Mouse (Mus musculus): ENCODE measurements around the gene Luzp1.

Luzp1 gene

GRCm38 (mm10) chr4:136546279-136547045 is 76.9 kb downstream of the Luzp1 start:
- DNase-seq (ENCODE audit: low spot score in 2 of 2) = no peak

- no peak for DNase-seq (ENCODE audit: low spot score in 2 of 2)
Observed at GRCm38 (mm10) chr4:136547721-136548120, 78.2 kb downstream of the Luzp1 start.

DNA sequence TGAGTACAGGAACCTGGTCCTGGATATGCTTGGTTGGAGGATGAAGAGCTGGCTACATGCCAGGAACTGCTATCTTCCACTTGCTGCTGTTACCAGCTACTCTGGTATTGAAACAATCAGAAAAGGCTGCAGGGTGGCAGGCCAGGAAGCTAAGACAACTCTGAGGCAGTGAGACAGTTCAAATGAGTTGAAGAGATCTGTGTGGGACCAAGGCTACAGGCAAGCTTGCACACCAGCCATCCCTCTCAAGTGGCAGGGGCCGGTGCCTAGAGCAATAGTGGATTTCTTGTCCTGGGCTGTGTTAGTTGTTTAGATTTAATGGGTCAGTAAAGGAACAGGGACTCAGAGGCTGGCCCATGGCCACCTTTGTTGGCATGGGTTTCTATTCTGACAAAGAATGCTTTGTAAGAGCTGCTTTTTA is 78.8 kb downstream of the Luzp1 start:
- no peak for DNase-seq (ENCODE audit: low spot score in 2 of 2)

GRCm38 (mm10) chr4:136553108-136553507 is 83.5 kb downstream of the Luzp1 start:
- no peak for DNase-seq (ENCODE audit: low spot score in 2 of 2)

GRCm38 (mm10) chr4:136557638-136558037 is 88.1 kb downstream of the Luzp1 start:
- DNase-seq (ENCODE audit: low spot score in 2 of 2) = no peak

- no peak for DNase-seq (ENCODE audit: low spot score in 2 of 2)
Observed at GRCm38 (mm10) chr4:136559690-136560089, 90.1 kb downstream of the Luzp1 start.

DNA sequence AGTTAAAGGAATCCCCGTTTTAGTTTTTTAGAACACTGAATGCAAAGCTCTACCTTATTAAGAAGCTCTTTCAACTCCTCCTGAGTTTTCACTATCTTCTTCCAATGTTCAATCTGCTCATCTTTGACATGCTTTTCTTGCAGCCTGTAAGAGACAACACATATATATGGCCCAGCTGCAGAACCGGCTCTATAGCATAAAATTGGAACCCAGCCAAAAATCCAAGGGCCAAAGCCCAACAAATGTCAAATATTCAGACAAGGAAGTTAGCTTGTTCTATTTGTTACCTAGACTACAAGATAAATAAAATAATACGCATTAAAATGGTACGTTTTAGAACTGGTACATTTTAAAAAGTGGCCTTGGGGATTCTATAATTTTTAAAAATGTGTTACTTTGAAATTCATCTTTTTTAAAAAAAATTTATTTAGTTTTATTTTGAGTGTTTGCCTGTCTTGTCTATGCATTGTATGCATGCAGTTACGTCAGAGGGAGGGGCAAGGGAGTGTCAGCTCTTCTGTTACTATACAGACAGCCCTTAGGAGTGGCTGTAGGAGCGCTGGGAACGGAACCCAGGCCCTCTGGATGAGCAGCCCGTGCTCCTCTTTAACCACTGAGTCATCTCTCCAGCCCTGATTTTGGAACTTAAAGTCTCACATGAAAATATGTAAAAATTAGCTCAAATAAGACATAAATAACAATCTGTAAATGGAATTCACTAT is 90.9 kb downstream of the Luzp1 start:
- DNase-seq (ENCODE audit: low spot score in 2 of 2) = no peak

DNA sequence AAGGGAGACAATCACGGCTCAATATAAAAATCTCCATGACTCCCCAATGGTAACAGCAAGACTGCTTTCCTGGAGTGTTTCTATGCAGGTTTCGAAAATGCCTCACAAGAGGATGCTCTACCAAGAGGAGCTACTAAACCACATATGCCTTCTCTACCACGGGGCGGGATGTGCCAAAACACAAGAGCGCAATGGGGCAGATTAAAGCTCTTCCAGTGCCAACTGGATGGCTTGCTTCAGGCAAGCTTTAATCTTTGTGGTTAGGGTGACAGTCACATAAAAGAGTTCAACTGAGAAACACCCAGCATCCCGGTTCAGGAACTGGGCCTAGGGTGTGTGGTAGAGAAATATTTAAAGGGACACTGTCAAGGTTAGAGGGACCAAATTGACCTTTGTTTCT is 93.2 kb downstream of the Luzp1 start:
- DNase-seq (ENCODE audit: low spot score in 2 of 2) = no peak

DNA sequence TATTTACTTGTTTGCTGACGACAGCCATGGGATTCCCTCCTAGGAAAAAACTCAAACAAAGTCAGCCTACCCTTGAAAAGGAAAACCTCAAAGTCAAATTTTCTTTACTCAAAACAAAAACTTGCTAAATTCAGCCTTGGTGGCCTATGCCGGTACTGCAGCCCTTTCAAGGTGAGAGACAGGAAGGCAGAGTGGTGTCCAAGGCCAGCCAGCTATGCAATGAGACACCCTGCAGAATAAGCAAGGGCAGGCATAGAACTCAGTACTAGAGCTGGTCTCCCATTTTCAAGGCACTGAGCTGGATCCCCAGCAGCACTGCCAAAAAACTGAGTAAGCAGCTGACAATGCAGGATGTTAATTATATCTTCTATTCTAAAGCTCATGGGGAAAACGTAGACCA is 99.1 kb downstream of the Luzp1 start:
- no peak for DNase-seq (ENCODE audit: low spot score in 2 of 2)

- DNase-seq (ENCODE audit: low spot score in 2 of 2) = no peak
Observed at GRCm38 (mm10) chr4:136569998-136570397, 100.4 kb downstream of the Luzp1 start.

DNA sequence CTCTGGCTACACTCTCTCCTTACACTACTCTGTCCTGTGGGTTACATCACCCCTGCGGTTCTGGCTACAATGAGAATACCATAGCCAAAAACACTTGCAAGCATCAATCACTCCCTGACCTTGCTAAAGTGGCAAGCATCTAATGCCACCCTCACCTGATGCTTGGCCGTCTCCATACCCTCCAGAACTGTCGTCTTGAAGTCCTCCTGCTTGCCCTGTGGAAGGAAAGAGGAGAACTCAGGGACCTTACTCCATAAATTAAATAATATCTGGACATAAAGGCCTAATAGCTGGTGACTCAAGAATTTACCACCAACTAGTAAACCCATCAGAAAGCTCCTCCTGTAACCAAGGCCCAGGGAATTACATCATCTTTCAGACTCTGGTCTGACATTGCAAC is 112.3 kb downstream of the Luzp1 start:
- DNase-seq (ENCODE audit: low spot score in 2 of 2) = no peak

DNA sequence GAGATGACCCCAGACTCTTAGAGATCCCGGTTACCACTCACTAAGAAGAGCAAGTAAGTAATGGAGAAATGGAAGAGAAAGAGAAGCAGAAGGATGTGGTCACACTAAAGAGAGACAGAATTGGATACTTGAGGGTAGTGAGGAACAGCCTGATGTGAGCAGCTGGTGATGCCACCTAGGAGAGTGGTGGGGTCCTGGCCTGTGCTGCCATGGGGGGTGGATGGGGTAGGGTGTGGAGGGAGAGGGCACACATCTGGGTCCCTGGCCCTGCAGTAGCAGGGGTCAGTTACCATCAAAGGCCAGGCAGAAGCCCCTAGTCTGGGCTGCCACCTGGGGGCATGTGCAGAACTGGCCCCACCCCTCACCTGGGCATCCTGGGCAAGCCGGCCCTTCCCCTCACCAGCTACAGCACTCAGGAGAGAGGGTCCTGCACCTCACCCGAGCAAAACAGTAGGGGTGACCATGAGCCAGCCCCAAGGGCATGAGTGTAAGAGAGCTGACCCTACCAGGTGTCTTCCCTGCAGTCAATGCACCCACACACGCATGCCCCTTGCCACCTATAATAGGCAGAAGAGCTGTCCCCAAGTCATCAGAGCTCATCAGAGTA is 117.8 kb downstream of the Luzp1 start:
- no peak for DNase-seq (ENCODE audit: low spot score in 2 of 2)

- DNase-seq (ENCODE audit: low spot score in 2 of 2) = no peak
Observed at GRCm38 (mm10) chr4:136588003-136588402, 118.4 kb downstream of the Luzp1 start.

DNA sequence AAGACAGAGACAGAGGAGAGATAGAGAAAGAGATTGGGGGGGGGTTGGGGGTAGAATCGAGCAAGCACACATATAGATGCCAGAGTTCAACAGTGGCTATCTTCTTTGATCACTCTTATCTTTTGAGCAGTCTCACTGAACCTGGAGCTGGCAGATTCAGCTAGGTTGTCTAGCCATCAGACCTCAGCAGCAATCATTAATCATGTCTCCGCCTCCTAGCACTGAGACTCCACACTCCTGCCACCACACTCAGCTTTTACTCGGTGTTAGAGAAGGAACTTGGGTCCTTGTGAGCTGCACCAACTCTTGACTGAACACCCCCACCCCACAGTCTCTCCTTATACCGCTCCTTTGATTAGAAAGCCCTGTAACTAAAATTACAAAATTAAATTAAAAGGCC is 122.5 kb downstream of the Luzp1 start:
- DNase-seq (ENCODE audit: low spot score in 2 of 2) = no peak

GRCm38 (mm10) chr4:136594006-136594405 is 124.4 kb downstream of the Luzp1 start:
- no peak for DNase-seq (ENCODE audit: low spot score in 2 of 2)

DNA sequence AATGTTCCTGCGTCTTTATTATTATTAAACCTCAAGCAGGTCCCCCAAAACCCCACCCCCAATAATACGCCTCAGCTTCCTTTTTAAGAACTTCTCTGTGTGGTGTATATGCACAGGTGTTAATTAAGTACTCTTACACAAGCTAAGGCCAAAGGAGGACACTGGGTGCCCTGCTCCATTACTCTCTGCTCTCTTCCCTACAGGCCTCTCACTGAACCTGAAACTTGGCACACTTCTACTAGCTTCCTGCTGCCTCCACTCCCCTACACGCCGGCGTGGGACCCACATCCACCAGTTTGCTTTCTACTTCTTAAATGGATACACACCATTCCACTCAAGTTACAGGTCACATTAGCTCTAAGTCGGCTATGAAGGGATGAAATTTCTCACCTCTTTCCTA is 125.7 kb downstream of the Luzp1 start:
- no peak for DNase-seq (ENCODE audit: low spot score in 2 of 2)

DNA sequence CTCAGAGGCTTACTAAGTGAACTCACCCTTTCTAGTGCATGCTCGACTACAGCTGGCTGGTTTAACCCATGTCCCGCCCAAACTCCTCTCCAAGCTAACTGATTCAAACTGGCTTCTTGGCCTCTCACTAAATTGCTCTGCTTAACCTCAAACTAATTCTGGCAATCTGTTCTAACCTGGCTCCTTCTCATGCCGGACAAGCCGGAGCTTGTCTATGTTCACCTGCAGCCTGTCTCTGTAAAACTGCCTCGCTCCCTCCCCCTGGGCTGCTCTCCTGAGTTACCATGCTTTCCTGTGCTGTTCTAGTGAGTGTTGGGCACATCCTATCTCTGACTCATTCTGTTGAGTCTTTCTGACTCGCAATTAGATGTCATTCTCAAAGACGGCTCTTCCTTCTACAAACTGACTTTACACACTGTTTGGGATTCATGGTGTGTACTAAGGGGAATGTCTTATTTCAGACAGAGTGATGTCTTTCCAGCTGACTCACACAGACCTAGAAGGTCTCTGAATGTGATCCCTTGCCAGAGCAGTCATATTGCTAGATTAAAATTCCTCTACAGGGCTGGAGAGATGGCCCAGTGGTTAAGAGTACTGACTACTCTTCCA is 128.8 kb downstream of the Luzp1 start:
- DNase-seq (ENCODE audit: low spot score in 2 of 2) = no peak

DNA sequence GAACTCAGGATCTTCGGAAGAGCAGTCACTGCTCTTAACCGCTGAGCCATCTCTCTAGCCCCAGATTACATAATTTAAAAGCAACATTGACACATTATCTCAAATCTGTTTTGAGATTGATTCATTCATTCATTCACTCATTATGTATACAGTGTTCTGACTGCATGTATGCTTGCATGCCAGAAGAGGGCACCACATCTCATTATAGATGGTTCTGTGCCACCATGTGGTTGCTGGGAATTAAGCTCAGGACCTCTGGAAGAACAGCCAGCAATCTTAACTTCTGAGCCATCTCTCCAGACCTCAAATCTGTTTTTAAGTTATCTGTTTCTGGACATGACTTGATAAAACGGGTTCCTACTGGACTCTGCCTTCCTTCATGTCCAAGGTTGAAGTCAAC is 130.3 kb downstream of the Luzp1 start:
- no peak for DNase-seq (ENCODE audit: low spot score in 2 of 2)

DNA sequence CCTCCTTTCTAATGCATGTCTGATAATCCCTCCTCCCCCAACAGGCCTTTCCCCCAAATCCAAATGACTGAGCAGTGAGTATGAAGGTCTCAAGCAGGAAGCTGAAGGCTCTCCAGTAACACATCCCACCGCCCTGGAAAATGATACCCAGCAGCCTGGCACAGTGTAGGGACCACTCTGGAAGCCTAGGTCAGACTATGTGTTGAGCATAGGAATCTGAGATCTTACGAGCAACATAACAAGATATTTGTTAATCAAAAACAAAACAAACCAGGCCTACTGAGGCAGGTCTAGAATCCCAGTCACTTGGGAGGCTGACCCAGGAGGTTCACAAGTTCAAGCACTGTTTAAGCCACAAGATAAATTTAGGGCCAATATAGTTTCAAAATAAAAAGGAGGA is 131.0 kb downstream of the Luzp1 start:
- no peak for DNase-seq (ENCODE audit: low spot score in 2 of 2)

GRCm38 (mm10) chr4:136601476-136601875 is 131.9 kb downstream of the Luzp1 start:
- DNase-seq (ENCODE audit: low spot score in 2 of 2) = peak in 1 of 2 experiments; percentile 21

DNA sequence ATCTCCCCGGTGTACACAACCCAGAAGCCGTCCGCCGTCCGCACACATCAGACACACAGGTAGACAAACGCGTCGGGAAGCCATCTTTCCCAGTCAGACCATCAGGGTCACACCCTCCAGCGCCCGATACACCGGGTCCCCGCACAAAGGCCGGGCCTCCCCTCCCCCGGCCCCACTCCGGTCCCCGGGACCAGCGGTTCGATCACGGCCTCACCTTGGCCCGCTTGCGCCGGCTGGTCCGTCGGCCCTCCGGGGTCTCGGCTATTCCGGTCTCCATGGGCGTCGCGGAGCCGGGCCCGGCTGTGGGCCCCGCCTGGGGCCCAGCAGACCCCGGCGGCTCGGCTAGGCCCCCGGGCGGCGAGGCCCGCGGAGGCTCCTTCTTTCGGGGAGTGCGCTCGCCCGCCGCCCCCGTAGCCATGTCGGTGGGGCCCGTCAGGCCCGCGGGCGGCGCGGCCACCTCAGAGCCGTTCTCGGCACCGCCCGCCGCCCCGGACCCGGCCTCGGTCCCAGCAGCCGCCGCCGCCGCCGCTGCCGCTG is 132.5 kb downstream of the Luzp1 start:
- peak; percentile 7 to 34 for DNase-seq (ENCODE audit: low spot score in 2 of 2)

- peak; percentile 92 for DNase-seq (ENCODE audit: low spot score in 2 of 2)
Observed at GRCm38 (mm10) chr4:136602568-136602967, 133.0 kb downstream of the Luzp1 start, which contains the start of gene Kdm1a. Gene Kdm1a (minus strand): TSS chr4:136602723.
